Mouse (Mus musculus) T-cell, adult 2 months (primary cell): ENCODE results near the gene Aldh3a2.
"Not testable (repeated sequence)": the region's sequence is repeated elsewhere in the genome, so short reads cannot be mapped to it uniquely, and the experiment has no call there.

ENCODE experiments used
- DNase-seq: peaks from one replicate; pipeline ENCODE4 v3.0.0; 2022; ENCODE audit warnings: low spot score

The Aldh3a2 gene

DNA sequence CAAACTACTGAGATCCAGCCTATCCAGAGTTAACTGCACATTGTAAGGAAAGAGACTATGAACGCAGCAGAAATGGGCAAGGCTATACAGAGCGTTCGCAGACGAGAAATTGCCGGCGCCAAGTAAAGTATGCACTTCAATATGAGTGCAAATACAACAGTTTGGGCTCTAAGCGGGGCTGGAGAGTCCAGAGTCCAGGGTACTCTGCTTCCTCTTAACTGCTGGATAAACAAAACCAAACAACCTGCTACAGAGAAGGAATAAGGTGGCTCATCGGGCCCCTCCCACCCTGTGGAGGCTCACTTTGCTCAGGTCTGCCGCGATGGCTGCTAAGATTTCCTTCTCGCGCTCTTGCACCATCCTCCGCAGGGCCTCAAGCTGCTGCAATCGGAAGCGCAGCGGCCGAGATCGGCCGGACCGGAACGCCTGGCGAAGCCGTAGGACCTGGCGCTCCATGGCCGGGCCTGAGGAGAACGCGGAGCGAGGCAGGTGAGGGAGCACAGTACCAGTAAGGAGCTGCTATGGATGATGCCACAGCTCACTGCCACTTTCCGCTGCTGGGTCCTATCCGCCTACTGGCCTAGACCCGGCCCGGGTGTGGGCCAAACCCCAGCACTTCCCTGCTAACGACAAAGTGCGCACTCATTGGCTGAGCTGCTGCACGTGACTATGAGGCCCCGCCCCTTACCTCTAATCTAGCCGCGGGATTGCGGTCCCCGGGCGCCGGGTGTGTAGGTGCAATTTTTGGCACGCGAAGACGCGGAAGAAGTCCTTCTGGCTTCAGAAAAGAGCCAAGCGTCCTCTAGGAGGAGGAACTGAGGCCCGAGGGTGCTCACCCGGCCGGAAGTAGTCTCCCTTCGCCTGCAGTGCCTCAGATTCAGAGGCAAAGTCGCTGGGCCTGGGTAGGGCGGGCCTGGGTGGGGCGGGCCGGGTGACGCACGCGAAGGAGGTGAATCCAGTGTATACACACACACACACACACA is at the start of gene Aldh3a2:
Aldh3a2 (minus strand) TSS at position 914 of the 983 bp plus-strand sequence.
- DNase-seq = peak; percentile 96

DNA sequence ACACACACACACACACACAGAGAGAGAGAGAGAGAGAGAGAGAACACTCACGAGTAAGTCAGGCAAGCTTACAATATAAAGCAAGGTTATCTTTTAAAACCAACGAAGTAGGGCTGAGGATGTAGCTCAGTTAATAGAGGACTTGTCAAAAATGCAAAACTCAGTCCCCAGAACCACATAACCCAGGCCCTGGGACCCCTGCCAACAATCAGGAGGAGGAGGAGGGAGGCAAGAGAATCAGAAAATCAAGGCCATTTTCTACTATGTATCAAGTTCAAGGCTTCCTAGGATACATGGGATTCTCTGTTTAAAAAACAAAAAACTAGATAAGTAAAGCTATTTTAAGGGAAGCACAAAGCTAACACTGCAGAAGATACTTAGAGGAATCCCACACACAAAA is 49.6 kb upstream of the Aldh3a2 start:
- no peak for DNase-seq

DNA sequence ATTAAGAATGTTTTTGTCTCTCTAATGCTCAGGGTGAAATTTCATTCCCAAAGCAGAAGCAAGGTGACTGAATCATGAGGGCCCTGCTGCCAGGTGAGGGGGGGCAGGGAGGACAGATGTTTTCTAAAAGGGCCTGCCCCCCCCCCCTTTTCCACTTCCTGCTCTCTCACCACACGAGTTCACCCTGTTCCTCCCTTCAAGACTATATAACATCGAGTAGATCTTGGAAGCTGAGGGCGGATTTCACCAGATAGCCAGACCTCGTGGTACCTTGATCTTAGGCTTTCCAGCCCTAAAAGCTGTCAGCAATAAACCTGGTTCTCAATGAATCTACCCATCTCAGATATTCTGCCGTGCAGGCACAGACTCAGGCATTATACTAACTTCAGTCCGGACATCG is 43.1 kb upstream of the Aldh3a2 start:
- peak; percentile 31 for DNase-seq

- peak; percentile 56 for DNase-seq
These were observed 42.6 kb upstream of the Aldh3a2 start for GRCm38 (mm10) chr11:61309831-61310230.

- DNase-seq = peak; percentile 9
These were observed 40.5 kb upstream of the Aldh3a2 start for GRCm38 (mm10) chr11:61307795-61308194.

DNA sequence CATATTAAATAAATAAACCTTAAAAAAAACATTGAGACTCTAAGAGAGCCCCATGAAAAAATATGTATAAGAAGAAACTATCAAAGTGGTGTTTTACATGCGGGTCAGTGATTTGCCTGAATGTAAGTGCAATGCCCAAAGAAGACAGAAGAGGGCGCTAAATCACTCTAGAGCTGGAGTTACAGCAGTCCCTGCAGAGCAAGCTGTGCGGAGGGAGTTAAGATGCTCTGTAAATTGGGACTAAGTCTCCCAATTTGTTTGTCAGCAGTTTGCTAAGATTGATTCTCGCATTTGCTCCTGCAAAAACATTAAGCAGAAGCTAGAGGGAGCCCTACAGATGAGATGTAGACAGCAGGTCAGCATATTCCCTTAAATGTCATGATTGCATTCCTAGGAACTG is 38.1 kb upstream of the Aldh3a2 start:
- DNase-seq = peak; percentile 57

- not testable (repeated sequence) for DNase-seq
These were observed 37.3 kb upstream of the Aldh3a2 start for GRCm38 (mm10) chr11:61304535-61304934.

GRCm38 (mm10) chr11:61300716-61301392 is 33.6 kb upstream of the Aldh3a2 start:
- DNase-seq = no peak

GRCm38 (mm10) chr11:61300205-61300604 is 32.9 kb upstream of the Aldh3a2 start:
- DNase-seq = no peak

GRCm38 (mm10) chr11:61297901-61298300 is 30.6 kb upstream of the Aldh3a2 start:
- no peak for DNase-seq

DNA sequence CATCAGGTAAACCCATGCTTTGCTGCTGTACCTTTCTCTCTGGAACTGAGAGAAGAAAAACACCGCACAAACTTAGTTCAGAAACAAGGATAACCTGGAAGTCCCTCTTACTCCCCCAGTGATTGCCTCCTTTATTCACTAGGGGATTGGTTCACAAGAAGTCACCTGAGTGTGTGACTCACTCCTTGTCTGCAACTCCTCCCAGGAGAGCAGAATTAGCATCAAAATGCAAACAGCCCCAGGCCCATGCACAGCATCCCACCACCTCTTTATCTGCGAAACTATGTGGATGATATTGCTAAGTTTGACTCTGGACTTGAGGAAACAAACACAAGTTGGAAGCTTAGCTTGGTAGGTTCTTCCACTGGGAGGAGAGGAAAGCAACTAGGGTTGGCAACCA is 30.1 kb upstream of the Aldh3a2 start:
- DNase-seq = no peak

DNA sequence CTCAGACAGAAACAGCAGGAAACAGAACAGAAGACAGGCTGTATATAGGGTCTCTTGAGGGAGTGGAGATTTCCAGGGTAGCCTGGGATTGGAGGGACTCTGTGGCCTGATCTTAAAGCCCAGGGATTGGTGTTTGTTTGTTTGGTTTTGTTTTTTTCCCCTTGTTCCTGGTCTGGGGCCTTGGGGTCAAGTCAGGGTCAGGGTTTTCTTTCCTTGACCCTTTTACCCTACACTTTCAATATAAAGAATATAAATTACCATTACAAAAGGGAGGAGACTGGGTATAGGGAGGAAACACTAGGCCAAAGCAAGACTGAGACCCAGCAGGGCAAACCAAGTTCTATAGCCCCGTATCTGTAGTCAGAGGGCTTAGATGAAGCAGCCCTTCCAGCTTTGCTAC is 29.3 kb upstream of the Aldh3a2 start:
- no peak for DNase-seq

- DNase-seq = no peak
These were observed 28.3 kb upstream of the Aldh3a2 start for GRCm38 (mm10) chr11:61295556-61295955.

DNA sequence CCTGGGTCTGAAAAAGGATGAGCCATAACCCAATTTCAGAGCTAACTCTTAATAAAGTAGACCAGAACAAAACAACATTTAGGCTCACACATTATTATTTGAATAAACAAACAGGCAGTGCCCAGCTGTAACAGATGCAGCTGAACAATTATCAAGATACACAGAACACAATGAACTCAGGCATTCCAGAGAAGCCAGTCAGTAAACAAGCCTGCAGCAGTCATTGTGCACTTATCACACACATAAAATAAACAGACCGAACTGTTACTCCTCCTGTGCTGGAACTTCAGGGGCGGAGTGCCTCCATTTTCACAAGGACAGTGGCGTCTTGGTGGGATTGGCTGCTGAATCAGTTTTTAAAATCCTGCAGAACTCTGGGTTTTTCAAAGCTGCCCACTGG is 27.2 kb upstream of the Aldh3a2 start:
- no peak for DNase-seq

DNA sequence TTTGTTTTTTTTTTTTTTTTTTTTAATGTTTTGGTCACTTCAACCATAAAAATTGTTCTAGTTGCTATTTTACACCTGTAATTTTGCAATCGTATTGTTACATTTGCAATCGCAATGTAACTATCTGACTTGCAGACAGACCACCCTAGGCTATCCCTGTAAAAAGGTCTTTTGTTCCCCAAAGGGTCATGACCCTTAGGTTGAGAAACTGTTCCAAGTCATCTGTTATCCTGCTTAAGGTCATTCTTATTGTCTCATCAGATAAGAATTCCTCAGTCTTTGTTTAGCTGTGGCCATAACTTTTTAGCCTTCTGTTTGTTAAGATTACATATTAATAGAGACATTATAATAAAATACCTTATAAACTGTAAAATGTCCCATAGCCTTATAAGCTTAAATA is 26.0 kb upstream of the Aldh3a2 start:
- DNase-seq = no peak

DNA sequence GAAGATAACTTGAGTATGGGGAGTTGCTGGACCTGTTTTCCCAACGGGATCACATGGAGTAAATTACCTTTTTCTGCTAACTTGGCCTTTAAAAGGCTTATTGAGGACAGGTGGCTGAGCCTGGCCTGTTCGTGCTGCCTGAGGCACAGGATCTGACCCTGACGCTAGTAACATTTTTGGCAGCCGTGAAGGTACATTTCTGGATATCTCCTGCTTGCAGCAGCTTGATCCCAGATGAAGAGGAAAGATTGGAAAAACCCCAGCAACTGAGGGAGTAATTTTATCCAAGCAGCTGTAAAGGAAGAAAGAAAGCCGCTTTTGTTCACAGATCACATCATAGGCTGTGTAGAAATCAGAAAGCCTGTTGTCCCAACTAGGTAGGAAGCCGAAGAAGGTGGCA is 17.1 kb upstream of the Aldh3a2 start:
- DNase-seq = no peak

- no peak for DNase-seq
These were observed 16.3 kb upstream of the Aldh3a2 start for GRCm38 (mm10) chr11:61283414-61284049.

DNA sequence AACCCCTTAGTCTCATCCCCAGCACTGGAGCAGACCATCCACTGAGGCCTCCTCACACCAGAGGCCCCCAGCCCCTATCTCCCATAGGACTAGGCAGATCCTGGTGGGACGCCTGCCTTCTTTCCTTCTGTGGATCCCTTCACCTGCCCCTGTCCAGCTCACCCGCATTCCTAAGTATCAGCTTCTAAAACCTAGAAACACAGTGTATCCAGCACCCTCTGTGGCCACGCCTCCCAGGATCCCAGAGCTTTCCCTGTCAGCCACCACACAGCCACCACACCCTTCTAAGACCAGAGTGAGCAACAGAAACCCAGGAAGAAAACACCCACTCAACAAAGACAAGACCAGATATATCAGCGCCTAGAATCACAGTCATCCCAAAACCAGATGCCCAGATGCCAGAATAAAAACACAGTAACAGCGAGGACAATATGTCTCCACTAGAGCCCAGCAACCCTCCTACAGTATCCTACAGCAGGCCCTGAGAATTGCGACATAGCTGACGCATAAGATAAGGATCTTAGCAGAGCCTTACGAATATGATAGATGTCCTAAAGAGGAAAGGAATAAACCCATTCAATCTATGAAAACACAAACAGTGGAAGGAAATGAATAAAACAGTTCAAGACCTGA is 11.3 kb upstream of the Aldh3a2 start:
- no peak for DNase-seq

DNA sequence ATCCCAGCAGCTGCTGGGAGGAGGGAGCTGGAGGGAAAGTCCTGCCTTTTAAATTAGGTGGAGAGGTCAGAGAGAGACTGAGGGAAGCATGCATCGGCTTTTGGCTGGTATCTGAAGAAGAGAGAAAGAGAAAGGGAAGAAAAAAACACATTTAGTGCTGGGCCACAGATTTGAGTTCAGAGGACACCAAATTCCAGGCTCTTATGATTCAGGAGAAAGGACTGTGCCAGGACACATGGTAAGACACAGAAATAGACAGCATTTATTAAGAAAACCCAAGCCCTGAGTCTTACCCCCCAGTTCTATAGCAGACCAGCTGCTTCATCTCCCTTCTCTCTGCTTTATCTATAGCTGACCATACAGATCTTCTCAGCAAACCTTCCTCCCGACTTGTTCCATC is 10.7 kb upstream of the Aldh3a2 start:
- no peak for DNase-seq

- DNase-seq = no peak
These were observed 9.2 kb upstream of the Aldh3a2 start for GRCm38 (mm10) chr11:61276482-61276881.

DNA sequence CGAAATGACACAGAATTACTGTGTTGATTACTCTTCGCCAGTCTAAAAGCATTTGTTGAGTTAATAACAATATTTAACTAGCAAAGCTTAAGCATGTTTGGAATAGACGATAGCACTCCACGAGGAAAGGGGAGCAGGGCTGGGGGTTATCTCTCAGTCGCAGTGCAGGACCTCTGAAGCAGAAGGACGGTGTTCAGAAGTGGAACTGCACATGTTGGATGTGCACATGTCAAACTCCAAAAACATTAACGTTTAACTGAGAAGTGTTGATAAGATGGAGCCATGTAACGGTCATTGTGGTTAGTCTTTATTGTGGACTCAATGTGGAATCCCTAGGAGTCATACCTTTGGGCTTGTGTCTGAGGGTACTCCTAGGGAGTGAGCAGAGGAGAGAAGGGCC is 7.8 kb upstream of the Aldh3a2 start:
- DNase-seq = no peak

DNA sequence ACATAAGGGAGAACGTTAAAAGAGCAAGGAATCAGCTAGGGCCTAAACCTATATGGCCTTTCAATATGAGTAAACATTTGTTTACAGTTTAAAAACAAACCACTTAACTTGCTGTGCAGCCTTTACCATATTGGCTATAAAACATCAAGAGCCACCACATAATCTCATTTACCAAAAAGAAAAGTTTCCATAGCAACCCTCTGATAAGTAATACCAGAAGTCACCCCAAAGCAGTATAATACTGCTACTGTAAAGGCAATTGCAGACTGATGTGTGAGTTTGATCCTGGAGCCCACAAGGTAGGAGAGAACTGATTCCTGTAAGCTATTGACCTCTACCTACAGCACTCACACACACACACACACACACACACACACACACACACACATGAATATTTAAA is 7.2 kb upstream of the Aldh3a2 start:
- DNase-seq = no peak
